Mouse (Mus musculus) 416B (cell line): ENCODE results near the gene Sema4a.

ENCODE experiments used
- DNase-seq: peaks from one replicate; pipeline ENCODE4 v3.0.0; 2011; ENCODE audit warnings: low read depth

Gene Sema4a

GRCm38 (mm10) chr3:88427342-88427905 lies 33.6 kb downstream of the Sema4a start:
- peak; percentile 74 for DNase-seq

GRCm38 (mm10) chr3:88425708-88426420 lies 35.1 kb downstream of the Sema4a start:
- DNase-seq: no peak

- DNase-seq: no peak
These were observed 35.7 kb downstream of the Sema4a start for GRCm38 (mm10) chr3:88425330-88425689.

GRCm38 (mm10) chr3:88424605-88425329 lies 36.2 kb downstream of the Sema4a start, which contains the start of gene Slc25a44:
Slc25a44 (minus strand) TSS chr3:88425139.
- DNase-seq: peak; percentile 99

- peak; percentile 52 for DNase-seq
These were observed 38.8 kb downstream of the Sema4a start for GRCm38 (mm10) chr3:88422020-88422720.

GRCm38 (mm10) chr3:88420771-88421170 lies 40.2 kb downstream of the Sema4a start:
- DNase-seq: no peak

- DNase-seq: no peak
These were observed 43.0 kb downstream of the Sema4a start for GRCm38 (mm10) chr3:88418016-88418415.

- no peak for DNase-seq
These were observed 45.3 kb downstream of the Sema4a start for GRCm38 (mm10) chr3:88415668-88416067.

GRCm38 (mm10) chr3:88412636-88413035 lies 48.3 kb downstream of the Sema4a start:
- DNase-seq: no peak

GRCm38 (mm10) chr3:88411681-88412080 lies 49.3 kb downstream of the Sema4a start:
- no peak for DNase-seq

GRCm38 (mm10) chr3:88410645-88411031 lies 50.3 kb downstream of the Sema4a start:
- no peak for DNase-seq

- DNase-seq: peak; percentile 97
These were observed 51.0 kb downstream of the Sema4a start, which contains the start of gene Pmf1 for GRCm38 (mm10) chr3:88409741-88410644. Pmf1 (minus strand) TSS chr3:88410331.

GRCm38 (mm10) chr3:88408953-88409352 lies 52.0 kb downstream of the Sema4a start:
- DNase-seq: peak; percentile 19

- DNase-seq: no peak
These were observed 53.5 kb downstream of the Sema4a start for GRCm38 (mm10) chr3:88407529-88407928.

GRCm38 (mm10) chr3:88407090-88407489 lies 53.9 kb downstream of the Sema4a start:
- DNase-seq: peak; percentile 93

- no peak for DNase-seq
These were observed 57.3 kb downstream of the Sema4a start for GRCm38 (mm10) chr3:88403522-88404230.

- DNase-seq: no peak
These were observed 62.3 kb downstream of the Sema4a start for GRCm38 (mm10) chr3:88398666-88399065.

GRCm38 (mm10) chr3:88395742-88396141 lies 65.2 kb downstream of the Sema4a start:
- DNase-seq: no peak

- DNase-seq: no peak
These were observed 65.7 kb downstream of the Sema4a start for GRCm38 (mm10) chr3:88395288-88395687.

GRCm38 (mm10) chr3:88393776-88394375 lies 67.1 kb downstream of the Sema4a start:
- DNase-seq: no peak
